11 mouse cellular contexts compared by ENCODE assay signal in genomic region chr5:105793548-105793940, GRCm38 (mm10).
DNase-seq lines count a peak whose midpoint lies in the region; ATAC-seq and TF ChIP-seq lines count a peak whose summit lies in the region.
"Had no signal": no experiment of that assay in that cellular context is flagged by ENCODE, and none has a peak within 500 bp of the region (broad histone marks: within the 10 kb centered on the region; RNA-seq: fewer than 3 reads in every experiment).

No protein-coding gene starts in this region.

- H3K4me1 ChIP-seq in kidney, adult 2 months (ENCODE audit: control insufficient read depth, insufficient read depth, low read length): peaks cover 52% of the 10 kb centered on the region
- H3K4me1 ChIP-seq in forebrain, embryonic 16.5 days (replicated peaks; ENCODE audit: control insufficient read depth, insufficient read depth, low read length): peaks cover 17% of the 10 kb centered on the region
- H3K4me1 ChIP-seq in midbrain, embryonic 12.5 days: peaks cover 21% of the 10 kb centered on the region

- DNase-seq in kidney, adult 2 months: no peak
- DNase-seq in kidney, adult 11 months: no peak
- DNase-seq in brain, embryonic 14.5 days (ENCODE audit: low read depth): peak; percentile 32
- DNase-seq in cerebellum, adult 9-11 months: no peak
- DNase-seq: right cerebral cortex, adult 18-20 months; thymus, postnatal 14 days had no signal

- H3K4me2 ChIP-seq in forebrain, embryonic 16.5 days (ENCODE audit: low read length): no peak overlapping the region
- no peak overlapping the region for H3K4me2 ChIP-seq in midbrain, embryonic 12.5 days (replicated peaks)

- peak; percentile 8; the same call in 1 of the 2 replicates for ATAC-seq in forebrain, embryonic 16.5 days
- no peak for ATAC-seq in midbrain, embryonic 12.5 days (ENCODE audit: low FRiP score, low read depth)
- no peak for ATAC-seq in megakaryocyte-erythroid progenitor cell, adult 5-6 weeks (replicated peaks; ENCODE audit: low FRiP score, low TSS enrichment, poor library complexity, severe bottlenecking)
- ATAC-seq in granulocyte monocyte progenitor cell, adult 5-6 weeks (replicated peaks; ENCODE audit: poor library complexity, severe bottlenecking): no peak

- 34% methylated on average over 5 of the region's 5 CpGs for WGBS in kidney, adult 2 months
- 32% methylated on average over 5 of the region's 5 CpGs for WGBS in forebrain, embryonic 16.5 days
- 34% methylated on average over 5 of the region's 5 CpGs for WGBS in midbrain, embryonic 12.5 days

- TF ChIP-seq CTCF in kidney, adult 2 months (conservative IDR thresholded peaks at IDR 0.05; ENCODE audit: insufficient read depth, insufficient read length, low read depth, low read length): no peak
- TF ChIP-seq CTCF in brain, embryonic 14.5 days (IDR thresholded peaks at IDR 0.05; ENCODE audit: borderline replicate concordance, extremely low read depth, insufficient read depth, insufficient read length): no peak

- H3K9ac ChIP-seq in forebrain, embryonic 16.5 days (replicated peaks; ENCODE audit: low read depth, low read length): no peak overlapping the region
- no peak overlapping the region for H3K9ac ChIP-seq in midbrain, embryonic 12.5 days (replicated peaks)

- no peaks in the 10 kb centered on the region for H3K36me3 ChIP-seq in kidney, adult 2 months (ENCODE audit: control insufficient read depth, insufficient read depth, low read length)
- no peaks in the 10 kb centered on the region for H3K36me3 ChIP-seq in forebrain, embryonic 16.5 days (ENCODE audit: control insufficient read depth, insufficient read depth)
- H3K36me3 ChIP-seq in midbrain, embryonic 12.5 days: no peaks in the 10 kb centered on the region
- H3K36me3 ChIP-seq: G1E had no signal

- H3K27ac ChIP-seq in kidney, adult 2 months (ENCODE audit: insufficient read depth, low read depth, low read length): peak overlapping the region; percentile 85
- peak overlapping the region; percentile 45 for H3K27ac ChIP-seq in forebrain, embryonic 16.5 days (ENCODE audit: low read length)
- peak overlapping the region; percentile 63; the same call in 1 of the 2 replicates for H3K27ac ChIP-seq in midbrain, embryonic 12.5 days (replicated peaks)

- no peak for TF ChIP-seq POLR2A in kidney, adult 2 months (IDR thresholded peaks at IDR 0.05; ENCODE audit: low read depth, low read length)
- no peak for TF ChIP-seq POLR2A in brain, embryonic 14.5 days (IDR thresholded peaks at IDR 0.05; ENCODE audit: borderline replicate concordance, extremely low read depth, insufficient read depth, insufficient read length, poor library complexity, severe bottlenecking)

- H3K27me3 ChIP-seq in kidney, adult 2 months (replicated peaks; ENCODE audit: control insufficient read depth, insufficient read depth, low read length): no peaks in the 10 kb centered on the region
- H3K27me3 ChIP-seq in forebrain, embryonic 16.5 days (replicated peaks; ENCODE audit: control insufficient read depth, insufficient read depth, low read length): no peaks in the 10 kb centered on the region
- no peaks in the 10 kb centered on the region for H3K27me3 ChIP-seq in midbrain, embryonic 12.5 days

- no peak overlapping the region for H3K4me3 ChIP-seq in kidney, adult 2 months (ENCODE audit: insufficient read depth, low read depth, low read length)
- H3K4me3 ChIP-seq in forebrain, embryonic 16.5 days (replicated peaks; ENCODE audit: low read length): no peak overlapping the region
- no peak overlapping the region for H3K4me3 ChIP-seq in midbrain, embryonic 12.5 days

- no peaks in the 10 kb centered on the region for H3K9me3 ChIP-seq in forebrain, embryonic 16.5 days (ENCODE audit: control insufficient read depth, low read length)
- H3K9me3 ChIP-seq in midbrain, embryonic 12.5 days: no peaks in the 10 kb centered on the region
